Mouse (Mus musculus): ENCODE measurements around the gene Psmb5. TPM values are rescaled to one million over a fixed set of nuclear protein-coding genes. Genes with fewer than 3 reads are reported as not detected.
A peak's percentile ranks its signal among the peaks of the same experiment; 100 is the strongest.

Gene Psmb5
- polyA plus RNA-seq (2012; ENCODE audit: insufficient read depth, insufficient read length, low replicate concordance, missing spikeins): not detected in 2 replicates

- Histone ChIP-seq H3K4me3 (ENCODE audit: insufficient read depth, low read depth, low read length) (peak within 1 kb of the TSS; percentile 87), H3K27ac (ENCODE audit: insufficient read depth, low read depth, low read length) (peak within 1 kb of the TSS; percentile 79), H3K4me1 (ENCODE audit: control insufficient read depth, insufficient read depth, low read length) (peaks cover 4% of the 10 kb centered on the region)
- no peak; the same call in none of the 2 replicates for TF ChIP-seq POLR2A (IDR thresholded peaks at IDR 0.05; ENCODE audit: insufficient read depth, low read depth, low read length)
- TF ChIP-seq CTCF (IDR thresholded peaks at IDR 0.05; ENCODE audit: insufficient read depth, low read depth, low read length): no peak
- 1% methylated on average over 25 of the region's 25 CpGs for WGBS
Observed at GRCm38 (mm10) chr14:54617897-54618365, at the start of gene Psmb5. Gene Psmb5 (minus strand): TSS chr14:54618022.

GRCm38 (mm10) chr14:54664477-54665222 lies 46.8 kb upstream of the Psmb5 start:
- TF ChIP-seq POLR2A (IDR thresholded peaks at IDR 0.05; ENCODE audit: insufficient read depth, low read depth, low read length): no peak
- TF ChIP-seq CTCF (IDR thresholded peaks at IDR 0.05; ENCODE audit: insufficient read depth, low read depth, low read length): no peak
- H3K27ac ChIP-seq (ENCODE audit: insufficient read depth, low read depth, low read length): no peak overlapping the region
- no peak overlapping the region for H3K4me3 ChIP-seq (ENCODE audit: insufficient read depth, low read depth, low read length)
- 55% methylated on average over 10 of the region's 10 CpGs for WGBS
- H3K4me1 ChIP-seq (ENCODE audit: control insufficient read depth, insufficient read depth, low read length): peaks cover 7% of the 10 kb centered on the region; the same call in 1 of the 2 replicates

GRCm38 (mm10) chr14:54660009-54660408 lies 42.2 kb upstream of the Psmb5 start:
- Histone ChIP-seq H3K4me1 (ENCODE audit: control insufficient read depth, insufficient read depth, low read length) (peaks cover 7% of the 10 kb centered on the region; the same call in 1 of the 2 replicates), H3K27ac (ENCODE audit: insufficient read depth, low read depth, low read length) (no peak overlapping the region), H3K4me3 (ENCODE audit: insufficient read depth, low read depth, low read length) (no peak overlapping the region)
- 92% methylated on average over 2 of the region's 2 CpGs for WGBS
- TF ChIP-seq POLR2A (IDR thresholded peaks at IDR 0.05; ENCODE audit: insufficient read depth, low read depth, low read length) (no peak), CTCF (IDR thresholded peaks at IDR 0.05; ENCODE audit: insufficient read depth, low read depth, low read length) (no peak)

GRCm38 (mm10) chr14:54653496-54653895 lies 35.7 kb upstream of the Psmb5 start:
- H3K4me3 ChIP-seq (ENCODE audit: insufficient read depth, low read depth, low read length): peak overlapping the region; percentile 76
- H3K27ac ChIP-seq (ENCODE audit: insufficient read depth, low read depth, low read length): peak overlapping the region; percentile 93
- WGBS: 0% methylated on average over 12 of the region's 12 CpGs
- TF ChIP-seq POLR2A (IDR thresholded peaks at IDR 0.05; ENCODE audit: insufficient read depth, low read depth, low read length) (peak; percentile 56; the same call in 1 of the 2 replicates), CTCF (IDR thresholded peaks at IDR 0.05; ENCODE audit: insufficient read depth, low read depth, low read length) (0 out of 2 replicates have a peak, but pooled peaks have one; percentile 8)
- H3K4me1 ChIP-seq (ENCODE audit: control insufficient read depth, insufficient read depth, low read length): peaks cover 22% of the 10 kb centered on the region

- H3K27ac ChIP-seq (ENCODE audit: insufficient read depth, low read depth, low read length): peak overlapping the region; percentile 8; the same call in 1 of the 2 replicates
- TF ChIP-seq CTCF (IDR thresholded peaks at IDR 0.05; ENCODE audit: insufficient read depth, low read depth, low read length): no peak
- peaks cover 22% of the 10 kb centered on the region for H3K4me1 ChIP-seq (ENCODE audit: control insufficient read depth, insufficient read depth, low read length)
- peak overlapping the region; percentile 76 for H3K4me3 ChIP-seq (ENCODE audit: insufficient read depth, low read depth, low read length)
- 0% methylated on average over 7 of the region's 7 CpGs for WGBS
Observed at GRCm38 (mm10) chr14:54652787-54653186, 35.0 kb upstream of the Psmb5 start.

GRCm38 (mm10) chr14:54651556-54651955 lies 33.7 kb upstream of the Psmb5 start:
- H3K4me1 ChIP-seq (ENCODE audit: control insufficient read depth, insufficient read depth, low read length): peaks cover 22% of the 10 kb centered on the region
- H3K27ac ChIP-seq (ENCODE audit: insufficient read depth, low read depth, low read length): no peak overlapping the region
- TF ChIP-seq POLR2A (IDR thresholded peaks at IDR 0.05; ENCODE audit: insufficient read depth, low read depth, low read length): no peak
- WGBS: 71% methylated on average over 4 of the region's 4 CpGs
- no peak overlapping the region for H3K4me3 ChIP-seq (ENCODE audit: insufficient read depth, low read depth, low read length)

GRCm38 (mm10) chr14:54650621-54651454 lies 33.0 kb upstream of the Psmb5 start:
- TF ChIP-seq CTCF (IDR thresholded peaks at IDR 0.05; ENCODE audit: insufficient read depth, low read depth, low read length) (peak; percentile 49), POLR2A (IDR thresholded peaks at IDR 0.05; ENCODE audit: insufficient read depth, low read depth, low read length) (no peak)
- WGBS: 54% methylated on average over 23 of the region's 23 CpGs
- H3K4me3 ChIP-seq (ENCODE audit: insufficient read depth, low read depth, low read length): no peak overlapping the region
- no peak overlapping the region for H3K27ac ChIP-seq (ENCODE audit: insufficient read depth, low read depth, low read length)
- peaks cover 22% of the 10 kb centered on the region for H3K4me1 ChIP-seq (ENCODE audit: control insufficient read depth, insufficient read depth, low read length)

GRCm38 (mm10) chr14:54647900-54648299 lies 30.1 kb upstream of the Psmb5 start:
- TF ChIP-seq CTCF (IDR thresholded peaks at IDR 0.05; ENCODE audit: insufficient read depth, low read depth, low read length) (no peak), POLR2A (IDR thresholded peaks at IDR 0.05; ENCODE audit: insufficient read depth, low read depth, low read length) (no peak)
- Histone ChIP-seq H3K4me3 (ENCODE audit: insufficient read depth, low read depth, low read length) (no peak overlapping the region), H3K4me1 (ENCODE audit: control insufficient read depth, insufficient read depth, low read length) (peaks cover 17% of the 10 kb centered on the region), H3K27ac (ENCODE audit: insufficient read depth, low read depth, low read length) (no peak overlapping the region)
- WGBS: 58% methylated on average over 4 of the region's 4 CpGs

All from olfactory bulb, adult 2 months (tissue).